Mouse (Mus musculus): ENCODE measurements around the gene Ugt1a6a. TPM values are rescaled to one million over a fixed set of nuclear protein-coding genes. Genes with fewer than 3 reads are reported as not detected.

The Ugt1a6a gene
- total and polyA plus RNA-seq, 3 experiments, result not detected

- Histone ChIP-seq H3K9me3 (replicated peaks; ENCODE audit: insufficient read depth, low read length) (no peaks in the 10 kb centered on the region), H3K27ac (ENCODE audit: control insufficient read depth, low read depth, low read length) (no peak overlapping the region)
Observed at GRCm38 (mm10) chr1:88253540-88253939, 118.9 kb downstream of the Ugt1a6a start.

GRCm38 (mm10) chr1:88254793-88255465, 120.3 kb downstream of the Ugt1a6a start:
- Histone ChIP-seq H3K79me2 (ENCODE audit: control insufficient read depth, insufficient read depth, low read length, poor library complexity) (no peaks in the 10 kb centered on the region), H3K4me3 (ENCODE audit: control insufficient read depth in 1 of 2, insufficient read depth in 1 of 2, low read depth in 2 of 2, low read length in 2 of 2) (no peak overlapping the region), H3K27me3 (ENCODE audit: control insufficient read depth in 1 of 2, insufficient read depth in 2 of 2, low read length in 2 of 2) (no peaks in the 10 kb centered on the region), H3K36me3 (ENCODE audit: control insufficient read depth in 1 of 2, insufficient read depth in 2 of 2, low read length in 2 of 2) (no peaks in the 10 kb centered on the region), H3K4me1 (ENCODE audit: control insufficient read depth in 1 of 2, insufficient read depth in 2 of 2, low read length in 2 of 2) (0 out of 4 replicates have a peak, but pooled peaks cover 0 to 3% of the 10 kb centered on the region in 2 experiments), H3K9ac (ENCODE audit: control insufficient read depth, low read depth, low read length, poor library complexity, severe bottlenecking) (no peak overlapping the region), H3K9me3 (replicated peaks; ENCODE audit: insufficient read depth, low read length) (no peaks in the 10 kb centered on the region), H3K27ac (ENCODE audit: control insufficient read depth, low read depth, low read length) (no peak overlapping the region)
- DNase-seq (ENCODE audit: low read depth, low spot score), result no peak
- no peak for TF ChIP-seq RCOR1 (IDR thresholded peaks at IDR 0.05; ENCODE audit: low read depth, low read length)
- TF ChIP-seq TAL1 (IDR thresholded peaks at IDR 0.05; ENCODE audit: low read length), result peak; percentile 8; the same call in 1 of the 2 replicates

More at GRCm38 (mm10) chr1:88253540-88253939, 118.9 kb downstream of the Ugt1a6a start:
- 0 out of 4 replicates have a peak, but pooled peaks cover 0 to 3% of the 10 kb centered on the region in 2 experiments for H3K4me1 ChIP-seq (ENCODE audit: control insufficient read depth in 1 of 2, insufficient read depth in 2 of 2, low read length in 2 of 2)
- no peak overlapping the region for H3K9ac ChIP-seq (ENCODE audit: control insufficient read depth, low read depth, low read length, poor library complexity, severe bottlenecking)
- H3K4me3 ChIP-seq (ENCODE audit: control insufficient read depth in 1 of 2, insufficient read depth in 1 of 2, low read depth in 2 of 2, low read length in 2 of 2), result no peak overlapping the region
- TF ChIP-seq SIN3A (IDR thresholded peaks at IDR 0.05; ENCODE audit: low read length), result no peak
- TF ChIP-seq CHD1 (IDR thresholded peaks at IDR 0.05; ENCODE audit: low read depth, low read length), result no peak
- no peak for TF ChIP-seq GABPA (IDR thresholded peaks at IDR 0.05; ENCODE audit: low read depth, low read length)
- no peak for TF ChIP-seq NELFE (IDR thresholded peaks at IDR 0.05; ENCODE audit: low read depth, low read length)
- TF ChIP-seq MAFK (IDR thresholded peaks at IDR 0.05; ENCODE audit: borderline replicate concordance, low read depth, low read length), result no peak
- no peak for TF ChIP-seq ZNF384 (IDR thresholded peaks at IDR 0.05; ENCODE audit: low read depth, low read length)
- no peak for TF ChIP-seq USF1 (IDR thresholded peaks at IDR 0.05; ENCODE audit: low read depth, low read length)
- TF ChIP-seq EP300 (IDR thresholded peaks at IDR 0.05; ENCODE audit: low read depth in 1 of 2, low read length in 2 of 2), result no peak
- no peak for TF ChIP-seq E2F4 (IDR thresholded peaks at IDR 0.05; ENCODE audit: borderline replicate concordance, low read depth, low read length)
- no peak for TF ChIP-seq KAT2A (conservative IDR thresholded peaks at IDR 0.05; ENCODE audit: low read depth, low read length)
- TF ChIP-seq POLR2AphosphoS5 (IDR thresholded peaks at IDR 0.05; ENCODE audit: borderline replicate concordance, low read depth, low read length), result no peak
- no peak for TF ChIP-seq ZMIZ1 (IDR thresholded peaks at IDR 0.05; ENCODE audit: low read depth, low read length)
- TF ChIP-seq CTCF (IDR thresholded peaks at IDR 0.05 in 2 of 3, conservative IDR thresholded peaks at IDR 0.05 in 1 of 3; ENCODE audit: control insufficient read depth in 1 of 3, insufficient read depth in 1 of 3, low read depth in 2 of 3, low read length in 3 of 3, poor library complexity in 1 of 3, severe bottlenecking in 1 of 3), result no peak
- TF ChIP-seq NRF1 (IDR thresholded peaks at IDR 0.05; ENCODE audit: insufficient read depth, low read depth, low read length, poor library complexity, severe bottlenecking), result no peak
- no peak for TF ChIP-seq RCOR1 (IDR thresholded peaks at IDR 0.05; ENCODE audit: low read depth, low read length)
- H3K36me3 ChIP-seq (ENCODE audit: control insufficient read depth in 1 of 2, insufficient read depth in 2 of 2, low read length in 2 of 2), result no peaks in the 10 kb centered on the region
- H3K27me3 ChIP-seq (ENCODE audit: control insufficient read depth in 1 of 2, insufficient read depth in 2 of 2, low read length in 2 of 2), result no peaks in the 10 kb centered on the region
- no peaks in the 10 kb centered on the region for H3K79me2 ChIP-seq (ENCODE audit: control insufficient read depth, insufficient read depth, low read length, poor library complexity)
- DNase-seq (ENCODE audit: low read depth, low spot score), result no peak
